16 mouse cellular contexts compared by ENCODE assay signal in genomic region chr10:127144536-127144935, GRCm38 (mm10).
"Had no signal": no experiment of that assay in that cellular context is flagged by ENCODE, and none has a peak within 500 bp of the region (broad histone marks: within the 10 kb centered on the region; RNA-seq: fewer than 3 reads in every experiment).

No protein-coding gene starts in this region.

- DNase-seq: kidney, adult 11 months; kidney, adult 8-10 months; kidney, postnatal 10 days; kidney, postnatal 36 days; layer of hippocampus, postnatal 36 days; lung, postnatal 14 days; midbrain, embryonic 14.5 days; right cerebral cortex, postnatal 4 days; spleen, adult 18-20 months; thymus, postnatal 4 days had no signal

- H3K27ac ChIP-seq: intestine, embryonic 15.5 days; kidney, embryonic 15.5 days; left cerebral cortex, adult 2 months; liver, embryonic 15.5 days had no signal

- H3K9me3 ChIP-seq: intestine, embryonic 15.5 days; kidney, embryonic 15.5 days; liver, embryonic 15.5 days had no signal

- H3K4me2 ChIP-seq: intestine, embryonic 15.5 days; kidney, embryonic 15.5 days; liver, embryonic 11.5 days; liver, embryonic 15.5 days; midbrain, embryonic 11.5 days had no signal

- H3K36me3 ChIP-seq: intestine, embryonic 15.5 days; kidney, embryonic 15.5 days; liver, embryonic 15.5 days had no signal

- H3K9ac ChIP-seq: intestine, embryonic 15.5 days; kidney, embryonic 15.5 days; liver, embryonic 15.5 days had no signal

- H3K4me1 ChIP-seq: intestine, embryonic 15.5 days had no signal

- ATAC-seq: intestine, embryonic 15.5 days had no signal

- H3K4me3 ChIP-seq: intestine, embryonic 15.5 days; kidney, embryonic 15.5 days; left cerebral cortex, adult 2 months; liver, embryonic 15.5 days had no signal

- H3K27me3 ChIP-seq: intestine, embryonic 15.5 days; kidney, embryonic 15.5 days; liver, embryonic 15.5 days had no signal
